Mouse (Mus musculus) stomach, embryonic 14.5 days (tissue): ENCODE measurements around the gene Reln. TPM values are rescaled to one million over a fixed set of nuclear protein-coding genes. Genes with fewer than 3 reads are reported as not detected.

Experiments used
- ATAC-seq: fragments of 200-750 bp; cut with Nextera tagmentation; 2 replicates; pipeline ENCODE4 v1.8.0; 2017; ENCODE audit warnings: low read depth, moderate TSS enrichment; ENCODE audit not compliant: insufficient number of reproducible peaks, insufficient read depth, low FRiP score
- H3K27ac ChIP-seq: fragments of 300-500 bp; sonication (generic); 2 replicates; pipeline ENCODE4 v1.5.1; 2014; ENCODE audit warnings: mild to moderate bottlenecking, low read length, moderate library complexity, mixed read lengths
- H3K27me3 ChIP-seq: fragments of 300-500 bp; sonication (generic); 2 replicates; pipeline ENCODE4 v1.6.1; 2014; ENCODE audit warnings: low read length, control low read depth, mixed read lengths; ENCODE audit not compliant: control insufficient read depth, insufficient read depth
- H3K36me3 ChIP-seq: fragments of 300-500 bp; sonication (generic); 2 replicates; pipeline ENCODE4 v1.6.1; 2014; ENCODE audit warnings: mild to moderate bottlenecking, control low read depth, low read length, moderate library complexity, mixed read lengths; ENCODE audit not compliant: control insufficient read depth, insufficient read depth
- H3K4me1 ChIP-seq: fragments of 300-500 bp; sonication (generic); 2 replicates; pipeline ENCODE4 v1.6.1; 2014; ENCODE audit warnings: low read length, control low read depth, mixed read lengths; ENCODE audit not compliant: control insufficient read depth, insufficient read depth
- H3K4me2 ChIP-seq: fragments of 300-500 bp; sonication (generic); replicated peaks from 2 replicates; pipeline ENCODE4 v1.6.1; 2014; ENCODE audit warnings: low read depth, low read length, control low read depth
- H3K4me3 ChIP-seq: fragments of 300-500 bp; sonication (generic); 2 replicates; pipeline ENCODE4 v1.5.1; 2014; ENCODE audit warnings: low read depth, low read length, control low read depth
- H3K9ac ChIP-seq: fragments of 300-500 bp; sonication (generic); replicated peaks from 2 replicates; pipeline ENCODE4 v1.6.1; 2014; ENCODE audit warnings: low read depth, mild to moderate bottlenecking, control low read depth, low read length, moderate library complexity, mixed read lengths
- H3K9me3 ChIP-seq: fragments of 300-500 bp; sonication (generic); 2 replicates; pipeline ENCODE4 v1.6.1; 2016; ENCODE audit warnings: low read depth, low read length, control low read depth; ENCODE audit not compliant: control insufficient read depth
- WGBS: fragments of 180-500 bp; shearing (Covaris S2); extraction: QIAGEN DNeasy Blood & Tissue Kit; methylation state at CpG from one replicate; pipeline ENCODE4 v1.1.7; 2014; 5-methylcytosine and 5-hydroxymethylcytosine counted together
- polyA plus RNA-seq: library from polyadenylated mRNA; unstranded; fragments of >200 nt; fragmentation: Nextera tagmentation; extraction: Ambion mirVana; gene quantifications from 2 replicates; pipeline ENCODE4 v1.2.1, GENCODE M21; 2014

The Reln gene
- polyA plus RNA-seq, 1 experiment from 2014 or later = 5.2 TPM

DNA sequence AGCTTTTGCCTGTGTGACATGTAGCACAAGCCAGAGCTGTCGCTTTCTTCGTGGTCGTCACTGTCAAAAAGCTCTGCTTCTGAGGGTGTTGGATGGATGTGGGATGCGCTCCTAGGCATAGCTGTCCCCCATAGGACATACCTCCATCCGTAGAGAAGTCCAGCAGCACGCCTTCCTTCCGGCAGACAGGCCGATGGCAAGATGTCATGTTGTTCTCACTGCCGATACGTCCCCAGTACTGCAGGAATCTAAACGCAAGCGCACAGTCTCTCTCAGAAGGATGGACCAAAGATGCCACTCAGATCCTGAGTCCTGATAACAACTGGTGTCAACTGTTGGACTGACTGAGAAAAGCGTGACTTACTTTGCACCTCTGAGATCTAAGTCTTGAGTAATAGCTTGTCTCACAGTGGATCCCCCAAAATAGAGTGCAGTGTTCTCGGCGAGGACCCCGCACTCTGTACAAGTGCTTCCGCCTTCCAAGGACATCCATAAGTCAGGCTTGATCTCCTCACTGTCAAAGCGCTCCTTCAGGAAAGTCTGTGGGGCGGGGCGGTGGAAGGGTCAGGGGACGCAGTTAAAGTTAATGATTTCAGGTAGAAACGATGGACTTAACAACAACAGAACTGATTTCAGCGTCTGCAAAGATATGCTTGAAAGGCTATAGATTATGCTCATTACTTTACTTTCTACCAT is 431.5 kb downstream of the Reln start:
- H3K4me1 ChIP-seq = no peaks in the 10 kb centered on the region
- no peak for ATAC-seq
- 81% methylated on average over 23 of the region's 23 CpGs for WGBS
- no peaks in the 10 kb centered on the region for H3K9me3 ChIP-seq
- no peak overlapping the region for H3K4me2 ChIP-seq
- H3K9ac ChIP-seq = no peak overlapping the region
- H3K27ac ChIP-seq = no peak overlapping the region
- H3K27me3 ChIP-seq = no peaks in the 10 kb centered on the region
- H3K4me3 ChIP-seq = no peak overlapping the region
- no peaks in the 10 kb centered on the region for H3K36me3 ChIP-seq

- no peaks in the 10 kb centered on the region for H3K36me3 ChIP-seq
- no peak overlapping the region for H3K9ac ChIP-seq
- no peaks in the 10 kb centered on the region for H3K4me1 ChIP-seq
- no peak overlapping the region for H3K27ac ChIP-seq
- no peak overlapping the region for H3K4me2 ChIP-seq
- no peak overlapping the region for H3K4me3 ChIP-seq
- no peaks in the 10 kb centered on the region for H3K9me3 ChIP-seq
- WGBS = 94% methylated on average over 12 of the region's 12 CpGs
- H3K27me3 ChIP-seq = no peaks in the 10 kb centered on the region
- ATAC-seq = no peak
These were observed 433.8 kb downstream of the Reln start for GRCm38 (mm10) chr5:21910726-21911125.

DNA sequence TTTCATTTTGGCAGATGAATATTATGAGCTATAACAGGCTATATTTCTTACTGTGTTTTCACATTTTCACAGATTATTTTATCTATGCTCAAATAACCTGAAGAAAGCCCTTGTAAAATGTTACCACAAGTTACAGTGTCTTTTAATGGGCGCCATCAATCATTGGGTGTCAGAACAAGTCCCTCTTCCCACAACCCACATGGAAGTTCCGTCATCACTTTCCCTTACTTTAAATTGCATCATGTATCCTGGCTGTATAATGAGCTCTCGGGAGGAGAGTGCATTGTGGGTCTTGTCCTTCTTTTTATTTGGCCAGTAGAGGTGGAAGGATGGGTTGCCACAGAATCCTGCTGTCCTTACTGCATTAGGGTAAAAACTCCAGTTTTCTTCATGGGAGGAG is 434.8 kb downstream of the Reln start:
- no peaks in the 10 kb centered on the region for H3K4me1 ChIP-seq
- H3K9ac ChIP-seq = no peak overlapping the region
- no peak for ATAC-seq
- H3K27me3 ChIP-seq = no peaks in the 10 kb centered on the region
- no peaks in the 10 kb centered on the region for H3K9me3 ChIP-seq
- no peak overlapping the region for H3K27ac ChIP-seq
- H3K36me3 ChIP-seq = no peaks in the 10 kb centered on the region
- 69% methylated on average over 3 of the region's 3 CpGs for WGBS
- no peak overlapping the region for H3K4me2 ChIP-seq
- no peak overlapping the region for H3K4me3 ChIP-seq

DNA sequence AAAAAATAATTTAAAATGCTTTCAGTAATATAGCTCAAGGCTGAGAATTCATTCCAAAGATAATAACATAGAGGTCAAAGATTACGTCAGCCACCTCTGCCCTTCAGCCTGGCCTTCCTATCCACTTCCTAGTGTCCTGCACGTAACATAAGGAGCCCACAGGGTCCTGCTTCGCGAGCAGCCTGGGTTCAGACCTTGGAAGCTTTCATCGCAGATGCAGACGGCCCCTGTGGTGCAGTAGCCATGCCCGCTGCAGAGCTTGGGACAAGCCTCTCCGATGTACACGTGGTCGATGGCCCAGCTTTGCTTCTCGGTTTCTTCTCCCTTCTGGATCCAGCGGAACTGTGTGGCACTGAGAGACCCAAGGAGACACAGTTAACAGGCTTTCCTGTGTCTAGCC is 443.1 kb downstream of the Reln start:
- Histone ChIP-seq H3K27me3 (no peaks in the 10 kb centered on the region), H3K36me3 (no peaks in the 10 kb centered on the region), H3K9me3 (no peaks in the 10 kb centered on the region), H3K27ac (no peak overlapping the region), H3K4me2 (no peak overlapping the region), H3K4me1 (no peaks in the 10 kb centered on the region), H3K9ac (no peak overlapping the region), H3K4me3 (no peak overlapping the region)
- 63% methylated on average over 12 of the region's 12 CpGs for whole genome bisulfite sequencing
- ATAC-seq = no peak

DNA sequence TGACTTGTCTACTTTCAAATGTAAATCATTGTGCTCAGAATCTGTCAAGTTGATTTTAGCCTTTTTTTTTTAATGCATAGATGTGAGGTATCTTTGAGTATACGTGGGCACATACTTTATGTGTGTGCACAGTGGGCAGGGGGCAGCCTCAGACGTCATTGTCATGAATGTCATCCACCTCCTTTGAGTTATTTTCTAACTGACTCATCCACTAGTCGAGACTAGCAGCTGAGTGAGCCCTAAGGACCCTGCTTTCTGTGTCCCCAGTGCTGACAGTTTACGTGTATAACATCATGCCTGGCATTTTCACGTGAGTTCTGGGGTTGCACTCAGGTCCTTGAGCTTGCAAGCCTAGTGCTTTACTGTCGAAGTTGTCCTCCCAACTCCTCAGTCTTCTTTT is 443.6 kb downstream of the Reln start:
- H3K27me3 ChIP-seq = no peaks in the 10 kb centered on the region
- no peak overlapping the region for H3K9ac ChIP-seq
- no peaks in the 10 kb centered on the region for H3K36me3 ChIP-seq
- ATAC-seq = no peak
- H3K27ac ChIP-seq = no peak overlapping the region
- 56% methylated on average over 6 of the region's 6 CpGs for WGBS
- H3K4me2 ChIP-seq = no peak overlapping the region
- H3K4me3 ChIP-seq = no peak overlapping the region
- H3K4me1 ChIP-seq = no peaks in the 10 kb centered on the region
- H3K9me3 ChIP-seq = no peaks in the 10 kb centered on the region

DNA sequence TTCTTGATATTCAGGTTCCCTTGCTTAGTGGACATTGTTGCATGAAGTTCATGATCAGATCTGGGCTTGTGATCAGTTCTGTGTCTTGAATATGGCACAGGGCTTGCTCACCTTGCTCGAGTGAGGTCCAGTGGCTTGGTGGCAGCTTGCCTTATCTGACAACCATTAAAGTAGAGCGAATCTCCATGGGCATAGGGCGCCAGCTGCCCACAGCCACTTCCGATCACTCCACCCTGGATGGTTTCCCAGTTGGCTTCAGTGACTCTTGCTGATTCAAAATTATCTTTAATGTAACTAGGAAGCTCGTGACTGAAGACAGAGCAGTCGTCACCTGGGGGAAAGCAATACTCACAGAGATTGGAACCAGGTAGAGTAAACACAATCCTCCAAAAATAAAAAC is 445.6 kb downstream of the Reln start:
- H3K4me2 ChIP-seq = no peak overlapping the region
- 86% methylated on average over 6 of the region's 6 CpGs for WGBS
- no peak overlapping the region for H3K27ac ChIP-seq
- H3K4me1 ChIP-seq = no peaks in the 10 kb centered on the region
- H3K36me3 ChIP-seq = no peaks in the 10 kb centered on the region
- no peaks in the 10 kb centered on the region for H3K9me3 ChIP-seq
- H3K27me3 ChIP-seq = no peaks in the 10 kb centered on the region
- H3K9ac ChIP-seq = no peak overlapping the region
- no peak overlapping the region for H3K4me3 ChIP-seq
- ATAC-seq = no peak

GRCm38 (mm10) chr5:21896586-21896985 is 447.9 kb downstream of the Reln start:
- Histone ChIP-seq H3K9ac (no peak overlapping the region), H3K27me3 (no peaks in the 10 kb centered on the region), H3K4me1 (no peaks in the 10 kb centered on the region), H3K36me3 (no peaks in the 10 kb centered on the region), H3K4me3 (no peak overlapping the region), H3K27ac (no peak overlapping the region), H3K9me3 (no peaks in the 10 kb centered on the region), H3K4me2 (no peak overlapping the region)
- 65% methylated on average over 14 of the region's 14 CpGs for WGBS
- no peak for ATAC-seq

DNA sequence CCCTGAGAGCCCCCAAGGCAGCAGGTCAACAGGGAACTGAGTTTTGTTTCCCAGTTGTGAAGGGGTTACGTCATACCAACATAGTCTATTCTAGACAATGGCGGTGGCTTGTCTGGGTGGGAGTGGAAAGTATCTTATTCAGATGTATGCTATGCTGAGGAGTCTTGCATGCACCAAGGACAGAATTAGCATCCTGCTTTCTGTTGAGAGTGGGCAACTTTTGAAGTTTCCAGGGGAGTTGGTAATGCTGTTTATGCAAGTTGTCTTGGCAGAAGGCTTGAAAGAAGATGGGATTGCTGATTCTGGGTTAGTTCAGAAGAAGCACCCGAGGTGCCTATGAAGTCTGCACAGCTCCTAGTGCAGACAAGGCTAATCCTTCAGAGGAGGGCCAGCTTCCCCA is 450.3 kb downstream of the Reln start:
- no peak for ATAC-seq
- H3K4me3 ChIP-seq = no peak overlapping the region
- H3K36me3 ChIP-seq = no peaks in the 10 kb centered on the region
- H3K27me3 ChIP-seq = no peaks in the 10 kb centered on the region
- no peak overlapping the region for H3K4me2 ChIP-seq
- WGBS = 82% methylated on average over 3 of the region's 3 CpGs
- H3K9me3 ChIP-seq = no peaks in the 10 kb centered on the region
- no peaks in the 10 kb centered on the region for H3K4me1 ChIP-seq
- H3K9ac ChIP-seq = no peak overlapping the region
- no peak overlapping the region for H3K27ac ChIP-seq

DNA sequence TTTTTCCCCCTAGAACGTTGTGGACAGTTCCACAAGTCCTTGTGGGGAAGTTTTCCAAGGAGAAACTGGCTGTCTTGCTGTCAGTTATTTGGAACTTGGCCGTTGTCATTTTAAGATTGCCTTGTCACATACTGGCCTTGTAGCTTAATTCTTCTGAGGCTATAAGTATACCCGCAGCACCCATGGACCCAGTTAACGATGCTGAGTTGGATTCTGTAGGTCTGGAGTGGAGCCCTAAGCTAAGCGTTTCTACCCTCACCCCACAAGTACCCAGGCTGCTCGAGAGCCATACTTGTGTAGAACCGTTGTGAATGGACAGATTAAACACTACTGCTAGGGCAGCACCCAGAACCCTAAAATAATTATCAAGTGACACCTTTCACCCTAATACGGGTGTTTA is 477.8 kb downstream of the Reln start:
- ATAC-seq = no peak
- Histone ChIP-seq H3K4me3 (no peak overlapping the region), H3K9me3 (no peaks in the 10 kb centered on the region), H3K27ac (no peak overlapping the region), H3K9ac (no peak overlapping the region), H3K27me3 (no peaks in the 10 kb centered on the region), H3K36me3 (no peaks in the 10 kb centered on the region), H3K4me1 (peaks cover 3% of the 10 kb centered on the region; the same call in 1 of the 2 replicates), H3K4me2 (no peak overlapping the region)
- 60% methylated on average over 8 of the region's 8 CpGs for WGBS
